Mouse (Mus musculus) liver, adult 2 months (tissue): ENCODE data around the gene Aars2. TPM values are rescaled to one million over a fixed set of nuclear protein-coding genes. Genes with fewer than 3 reads are reported as not detected.
A peak's percentile ranks its signal among the peaks of the same experiment; 100 is the strongest.

Experiments used
- DNase-seq: peaks from one replicate; pipeline ENCODE4 v3.0.0-alpha.2; 2011; ENCODE audit warnings: low read depth, low spot score; ENCODE audit errors: extremely low read depth
- H3K27ac ChIP-seq: fragments of 200-500 bp; replicated peaks from 2 replicates; pipeline ENCODE4 v1.5.1; 2012; ENCODE audit warnings: low read depth, mild to moderate bottlenecking, control low read depth, inconsistent platforms, low read length; ENCODE audit not compliant: insufficient read depth
- H3K27me3 ChIP-seq: fragments of 200-500 bp; 2 replicates; pipeline ENCODE4 v1.6.1; 2012; ENCODE audit warnings: mild to moderate bottlenecking, moderate library complexity, low read length, inconsistent platforms; ENCODE audit not compliant: control insufficient read depth, insufficient read depth
- H3K36me3 ChIP-seq: fragments of 200-500 bp; 2 replicates; pipeline ENCODE4 v1.6.1; 2012; ENCODE audit warnings: low read length, inconsistent platforms; ENCODE audit not compliant: control insufficient read depth, insufficient read depth
- H3K4me1 ChIP-seq: fragments of 200-500 bp; 2 replicates; pipeline ENCODE4 v1.6.1; 2011; ENCODE audit warnings: low read length; ENCODE audit not compliant: control insufficient read depth, insufficient read depth
- H3K4me3 ChIP-seq: fragments of 200-500 bp; 2 replicates; pipeline ENCODE4 v1.5.1; 2011; ENCODE audit warnings: low read depth, mild to moderate bottlenecking, control low read depth, low read length, moderate library complexity; ENCODE audit not compliant: insufficient read depth
- H3K79me2 ChIP-seq: fragments of 200-500 bp; 2 replicates; pipeline ENCODE4 v1.6.1; 2012; ENCODE audit warnings: inconsistent platforms, mild to moderate bottlenecking, low read length, moderate library complexity; ENCODE audit not compliant: control insufficient read depth, insufficient read depth
- H3K9ac ChIP-seq: fragments of 200-500 bp; 2 replicates; pipeline ENCODE4 v1.6.1; 2012; ENCODE audit warnings: low read depth, mild to moderate bottlenecking, control low read depth, inconsistent platforms, low read length
- CTCF ChIP-seq: fragments of 200-500 bp; IDR thresholded peaks from 2 replicates; pipeline ENCODE4 v1.5.1; 2011; ENCODE audit warnings: low read depth, low read length, control low read depth
- POLR2A ChIP-seq: fragments of 200-500 bp; IDR thresholded peaks from 2 replicates; pipeline ENCODE4 v1.6.1; 2011; ENCODE audit warnings: low read length, control low read depth; ENCODE audit not compliant: insufficient read depth; ENCODE audit errors: extremely low read depth
- WGBS: fragments of 180-500 bp; shearing (Covaris S2); methylation state at CpG from one replicate; pipeline ENCODE4 v1.1.7; 2018; 5-methylcytosine and 5-hydroxymethylcytosine counted together
- polyA plus RNA-seq: library from polyadenylated mRNA; depleted of rRNA; stranded (reverse); fragments of >200 nt; gene quantifications from 2 replicates; pipeline ENCODE4 v1.2.3, GENCODE M21; 2012
- total RNA-seq: library from RNA; depleted of rRNA; stranded (reverse); fragments of >200 nt; gene quantifications from 2 replicates; pipeline ENCODE4 v1.2.3, GENCODE M21; 2014

The Aars2 gene
- total and polyA plus RNA-seq, 2 experiments, result 10.6 to 21.4 TPM

GRCm38 (mm10) chr17:45563216-45563615, 56.6 kb downstream of the Aars2 start:
- DNase-seq, result no peak
- Histone ChIP-seq H3K27ac (no peak overlapping the region), H3K79me2 (peaks cover 5% of the 10 kb centered on the region), H3K36me3 (peaks cover 13% of the 10 kb centered on the region), H3K4me3 (no peak overlapping the region), H3K4me1 (peaks cover 11% of the 10 kb centered on the region), H3K9ac (no peak overlapping the region), H3K27me3 (no peaks in the 10 kb centered on the region)
- 72% methylated on average over 12 of the region's 12 CpGs for WGBS
- TF ChIP-seq CTCF (no peak), POLR2A (no peak)

- H3K9ac ChIP-seq, result peak within 1 kb of the TSS; percentile 95
- peak within 1 kb of the TSS; percentile 55 for H3K27ac ChIP-seq
- peaks cover 19% of the 10 kb centered on the region for H3K36me3 ChIP-seq
- H3K79me2 ChIP-seq, result peaks cover 5% of the 10 kb centered on the region
- H3K4me1 ChIP-seq, result peaks cover 13% of the 10 kb centered on the region
- peak within 1 kb of the TSS; percentile 86 for H3K4me3 ChIP-seq
- H3K27me3 ChIP-seq, result no peaks in the 10 kb centered on the region
- 1% methylated on average over 54 of the region's 61 CpGs for WGBS
- TF ChIP-seq POLR2A, result peak; percentile 70; the same call in 1 of the 2 replicates
- TF ChIP-seq CTCF, result peak; percentile 89
- DNase-seq, result peak; percentile 79
These were observed 57.3 kb downstream of the Aars2 start, which contains the start of gene Slc35b2 for GRCm38 (mm10) chr17:45563655-45564530. TSS of gene Slc35b2 (plus strand) at chr17:45563874.

GRCm38 (mm10) chr17:45564531-45565084, 58.0 kb downstream of the Aars2 start:
- H3K27ac ChIP-seq, result peak overlapping the region; percentile 55; the same call in 1 of the 2 replicates
- peak overlapping the region; percentile 95 for H3K9ac ChIP-seq
- H3K27me3 ChIP-seq, result no peaks in the 10 kb centered on the region
- peaks cover 26% of the 10 kb centered on the region for H3K36me3 ChIP-seq
- TF ChIP-seq CTCF (no peak), POLR2A (no peak)
- peak overlapping the region; percentile 86 for H3K4me3 ChIP-seq
- whole genome bisulfite sequencing, result 16% methylated on average over 18 of the region's 18 CpGs
- H3K79me2 ChIP-seq, result peaks cover 5% of the 10 kb centered on the region
- H3K4me1 ChIP-seq, result peaks cover 17% of the 10 kb centered on the region
- peak; percentile 31 for DNase-seq

- Histone ChIP-seq H3K4me1 (peaks cover 21% of the 10 kb centered on the region), H3K79me2 (peaks cover 5% of the 10 kb centered on the region), H3K4me3 (no peak overlapping the region), H3K36me3 (peaks cover 31% of the 10 kb centered on the region), H3K9ac (no peak overlapping the region), H3K27ac (no peak overlapping the region), H3K27me3 (no peaks in the 10 kb centered on the region)
- TF ChIP-seq CTCF (no peak), POLR2A (no peak)
- DNase-seq, result no peak
- WGBS, result 88% methylated on average over 11 of the region's 11 CpGs
These were observed 58.5 kb downstream of the Aars2 start for GRCm38 (mm10) chr17:45565103-45565502.

GRCm38 (mm10) chr17:45566031-45566359, 59.4 kb downstream of the Aars2 start:
- 87% methylated on average over 1 of the region's 1 CpGs for WGBS
- no peak overlapping the region for H3K9ac ChIP-seq
- H3K4me3 ChIP-seq, result no peak overlapping the region
- H3K4me1 ChIP-seq, result peaks cover 27% of the 10 kb centered on the region
- peaks cover 40% of the 10 kb centered on the region for H3K36me3 ChIP-seq
- no peaks in the 10 kb centered on the region for H3K27me3 ChIP-seq
- peaks cover 5% of the 10 kb centered on the region for H3K79me2 ChIP-seq
- no peak overlapping the region for H3K27ac ChIP-seq
- TF ChIP-seq CTCF (no peak), POLR2A (no peak)
- DNase-seq, result no peak
